Mouse (Mus musculus) liver, embryonic 11.5 days (tissue): ENCODE results near the gene Tff2. TPM values are rescaled to one million over a fixed set of nuclear protein-coding genes. Genes with fewer than 3 reads are reported as not detected.

Experiments
- ATAC-seq: fragments of 200-750 bp; cut with Nextera tagmentation; replicated peaks from 2 replicates; pipeline ENCODE4 v1.8.0; 2017; ENCODE audit warnings: moderate number of reproducible peaks, mild to moderate bottlenecking, moderate TSS enrichment, moderate library complexity; ENCODE audit not compliant: low FRiP score
- DNase-seq: peaks from one replicate; pipeline ENCODE4 v3.0.0-alpha.2; 2017; ENCODE audit warnings: low spot score
- H3K27ac ChIP-seq: fragments of 300-500 bp; sonication (generic); 2 replicates; pipeline ENCODE4 v1.5.1; 2014; ENCODE audit warnings: mild to moderate bottlenecking, low read depth, low read length, control low read depth
- H3K27me3 ChIP-seq: fragments of 300-500 bp; sonication (generic); replicated peaks from 2 replicates; pipeline ENCODE4 v1.6.1; 2014; ENCODE audit warnings: low read length, mixed read lengths; ENCODE audit not compliant: control insufficient read depth, insufficient read depth
- H3K36me3 ChIP-seq: fragments of 300-500 bp; sonication (generic); 2 replicates; pipeline ENCODE4 v1.6.1; 2014; ENCODE audit warnings: mild to moderate bottlenecking, low read length, moderate library complexity, mixed read lengths; ENCODE audit not compliant: control insufficient read depth, insufficient read depth
- H3K4me1 ChIP-seq: fragments of 300-500 bp; sonication (generic); replicated peaks from 2 replicates; pipeline ENCODE4 v1.6.1; 2014; ENCODE audit warnings: low read length, mixed read lengths; ENCODE audit not compliant: control insufficient read depth, insufficient read depth
- H3K4me2 ChIP-seq: fragments of 300-500 bp; sonication (generic); 2 replicates; pipeline ENCODE4 v1.6.1; 2014; ENCODE audit warnings: mild to moderate bottlenecking, control low read depth, moderate library complexity
- H3K4me3 ChIP-seq: fragments of 300-500 bp; sonication (generic); 2 replicates; pipeline ENCODE4 v1.5.1; 2014; ENCODE audit warnings: low read depth, low read length, control low read depth
- H3K9ac ChIP-seq: fragments of 300-500 bp; sonication (generic); 2 replicates; pipeline ENCODE4 v1.6.1; 2014; ENCODE audit warnings: low read depth, low read length, control low read depth
- H3K9me3 ChIP-seq: fragments of 300-500 bp; sonication (generic); 2 replicates; pipeline ENCODE4 v1.6.1; 2016; ENCODE audit warnings: low read length, inconsistent platforms, mixed read lengths; ENCODE audit not compliant: control insufficient read depth
- WGBS: fragments of 180-500 bp; shearing (Covaris S2); extraction: QIAGEN DNeasy Blood & Tissue Kit; methylation state at CpG from one replicate; pipeline ENCODE4 v1.1.7; 2014; 5-methylcytosine and 5-hydroxymethylcytosine counted together
- polyA plus RNA-seq: library from polyadenylated mRNA; unstranded; fragments of >200 nt; fragmentation: Nextera tagmentation; extraction: Ambion mirVana; gene quantifications from 2 replicates; pipeline ENCODE4 v1.2.1, GENCODE M21; 2014

The Tff2 gene
- polyA plus RNA-seq, 1 experiment from 2014 or later, result not detected

GRCm38 (mm10) chr17:31176321-31176720 lies 32.2 kb upstream of the Tff2 start:
- no peaks in the 10 kb centered on the region for H3K9me3 ChIP-seq
- 71% methylated on average over 4 of the region's 4 CpGs for WGBS
- H3K27ac ChIP-seq, result no peak overlapping the region
- no peak for DNase-seq
- H3K4me2 ChIP-seq, result no peak overlapping the region
- no peak for ATAC-seq
- H3K27me3 ChIP-seq, result no peaks in the 10 kb centered on the region
- no peaks in the 10 kb centered on the region for H3K4me1 ChIP-seq
- no peak overlapping the region for H3K4me3 ChIP-seq
- H3K9ac ChIP-seq, result no peak overlapping the region
- H3K36me3 ChIP-seq, result no peaks in the 10 kb centered on the region

- Histone ChIP-seq H3K27ac (no peak overlapping the region), H3K4me3 (no peak overlapping the region), H3K36me3 (no peaks in the 10 kb centered on the region), H3K9me3 (no peaks in the 10 kb centered on the region), H3K4me1 (no peaks in the 10 kb centered on the region), H3K9ac (no peak overlapping the region), H3K27me3 (no peaks in the 10 kb centered on the region), H3K4me2 (no peak overlapping the region)
- WGBS, result 76% methylated on average over 5 of the region's 5 CpGs
- ATAC-seq (no peak), DNase-seq (no peak)
Observed at GRCm38 (mm10) chr17:31169796-31170195, 25.7 kb upstream of the Tff2 start.

- ATAC-seq, result no peak
- DNase-seq, result no peak
- Histone ChIP-seq H3K4me1 (no peaks in the 10 kb centered on the region), H3K9ac (no peak within 1 kb of the TSS), H3K9me3 (no peaks in the 10 kb centered on the region), H3K4me3 (no peak within 1 kb of the TSS), H3K27me3 (no peaks in the 10 kb centered on the region), H3K36me3 (no peaks in the 10 kb centered on the region), H3K27ac (no peak within 1 kb of the TSS), H3K4me2 (no peak within 1 kb of the TSS)
- WGBS, result 76% methylated on average over 6 of the region's 6 CpGs
Observed at GRCm38 (mm10) chr17:31165127-31165526, 21.0 kb upstream of the Tff2 start, which contains the start of gene Tff1. Gene Tff1 (minus strand): TSS chr17:31165277.

GRCm38 (mm10) chr17:31163821-31164220 lies 19.7 kb upstream of the Tff2 start:
- no peak overlapping the region for H3K27ac ChIP-seq
- H3K36me3 ChIP-seq, result no peaks in the 10 kb centered on the region
- no peak overlapping the region for H3K4me2 ChIP-seq
- H3K9me3 ChIP-seq, result no peaks in the 10 kb centered on the region
- 73% methylated on average over 2 of the region's 2 CpGs for WGBS
- no peaks in the 10 kb centered on the region for H3K27me3 ChIP-seq
- no peak overlapping the region for H3K9ac ChIP-seq
- no peak overlapping the region for H3K4me3 ChIP-seq
- no peaks in the 10 kb centered on the region for H3K4me1 ChIP-seq
- ATAC-seq (no peak), DNase-seq (no peak)

- ATAC-seq, result no peak
- Histone ChIP-seq H3K4me3 (no peak overlapping the region), H3K9me3 (no peaks in the 10 kb centered on the region), H3K27me3 (no peaks in the 10 kb centered on the region), H3K36me3 (no peaks in the 10 kb centered on the region), H3K4me2 (no peak overlapping the region), H3K4me1 (no peaks in the 10 kb centered on the region), H3K9ac (no peak overlapping the region), H3K27ac (no peak overlapping the region)
- 81% methylated on average over 12 of the region's 12 CpGs for WGBS
- DNase-seq, result no peak
Observed at GRCm38 (mm10) chr17:31162607-31163006, 18.5 kb upstream of the Tff2 start.

- no peak overlapping the region for H3K27ac ChIP-seq
- no peaks in the 10 kb centered on the region for H3K4me1 ChIP-seq
- ATAC-seq (no peak), DNase-seq (no peak)
- H3K4me3 ChIP-seq, result no peak overlapping the region
- 79% methylated on average over 4 of the region's 4 CpGs for WGBS
- no peaks in the 10 kb centered on the region for H3K9me3 ChIP-seq
- H3K36me3 ChIP-seq, result no peaks in the 10 kb centered on the region
- no peak overlapping the region for H3K9ac ChIP-seq
- no peak overlapping the region for H3K4me2 ChIP-seq
- no peaks in the 10 kb centered on the region for H3K27me3 ChIP-seq
Observed at GRCm38 (mm10) chr17:31160291-31160690, 16.2 kb upstream of the Tff2 start.

- ATAC-seq (no peak), DNase-seq (no peak)
- WGBS, result 77% methylated on average over 6 of the region's 6 CpGs
- Histone ChIP-seq H3K27me3 (no peaks in the 10 kb centered on the region), H3K9me3 (no peaks in the 10 kb centered on the region), H3K4me2 (no peak overlapping the region), H3K9ac (no peak overlapping the region), H3K27ac (no peak overlapping the region), H3K4me3 (no peak overlapping the region), H3K4me1 (no peaks in the 10 kb centered on the region; the same call in none of the 2 replicates), H3K36me3 (no peaks in the 10 kb centered on the region)
Observed at GRCm38 (mm10) chr17:31157921-31158320, 13.8 kb upstream of the Tff2 start.

- WGBS, result 44% methylated on average over 8 of the region's 8 CpGs
- Histone ChIP-seq H3K9me3 (no peaks in the 10 kb centered on the region), H3K27me3 (no peaks in the 10 kb centered on the region)
Observed at GRCm38 (mm10) chr17:31153785-31154184, 9.7 kb upstream of the Tff2 start.

GRCm38 (mm10) chr17:31152966-31153499 lies 9.0 kb upstream of the Tff2 start:
- Histone ChIP-seq H3K9ac (no peak overlapping the region), H3K9me3 (no peaks in the 10 kb centered on the region), H3K4me3 (no peak overlapping the region), H3K4me1 (no peaks in the 10 kb centered on the region; the same call in none of the 2 replicates), H3K27ac (no peak overlapping the region), H3K36me3 (no peaks in the 10 kb centered on the region), H3K27me3 (no peaks in the 10 kb centered on the region), H3K4me2 (no peak overlapping the region)
- DNase-seq, result no peak
- ATAC-seq, result no peak
- 65% methylated on average over 9 of the region's 9 CpGs for WGBS

More at GRCm38 (mm10) chr17:31153785-31154184, 9.7 kb upstream of the Tff2 start:
- no peak overlapping the region for H3K4me2 ChIP-seq
- ATAC-seq, result no peak
- H3K27ac ChIP-seq, result no peak overlapping the region
- H3K4me3 ChIP-seq, result no peak overlapping the region
- DNase-seq, result no peak
- H3K36me3 ChIP-seq, result no peaks in the 10 kb centered on the region
- H3K4me1 ChIP-seq, result no peaks in the 10 kb centered on the region; the same call in none of the 2 replicates
- no peak overlapping the region for H3K9ac ChIP-seq
